Mouse (Mus musculus): ENCODE measurements around the gene Tspan18.

DNA sequence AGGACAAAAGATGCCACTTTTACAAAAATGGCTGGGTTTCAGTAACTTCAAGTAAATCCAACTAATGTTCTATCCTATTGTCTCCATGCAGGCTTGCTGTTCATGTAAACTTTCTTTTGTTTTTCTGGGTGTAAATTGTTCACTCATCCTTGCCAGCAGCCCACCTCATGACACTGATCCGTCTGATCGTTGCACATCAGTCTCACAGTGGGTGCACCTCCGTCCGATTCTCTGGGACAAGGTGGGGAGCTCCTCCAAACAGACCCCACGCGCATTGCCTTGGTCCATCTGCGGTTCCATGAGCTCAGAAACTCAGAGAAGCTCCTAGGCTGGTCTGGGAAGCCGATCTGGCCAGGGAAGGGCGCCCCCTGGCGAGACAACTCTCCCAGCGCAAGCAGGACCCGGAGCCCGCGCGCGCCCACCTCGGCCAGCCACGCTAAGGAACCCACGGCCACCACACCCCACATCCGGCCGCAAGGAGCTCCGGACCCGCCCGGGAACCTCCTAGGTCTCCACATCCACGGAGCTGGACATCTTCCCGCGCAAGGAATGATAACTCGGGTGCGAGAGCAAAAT lies 976 bp downstream of the Tspan18 start:
- TF ChIP-seq CTCF (IDR thresholded peaks at IDR 0.05; ENCODE audit: insufficient read depth, low read length) (peak; percentile 57), POLR2A (IDR thresholded peaks at IDR 0.05; ENCODE audit: borderline replicate concordance, extremely low read depth, low read depth, low read length) (no peak)

Measured in lung, adult 2 months (tissue).